Mouse (Mus musculus) liver, adult 2 months (tissue): ENCODE data around the gene Serinc2. TPM values are rescaled to one million over a fixed set of nuclear protein-coding genes. Genes with fewer than 3 reads are reported as not detected.
A peak's percentile ranks its signal among the peaks of the same experiment; 100 is the strongest.

ENCODE experiments used
- DNase-seq: peaks from one replicate; pipeline ENCODE4 v3.0.0-alpha.2; 2011; ENCODE audit warnings: low read depth, low spot score; ENCODE audit errors: extremely low read depth
- H3K27ac ChIP-seq: fragments of 200-500 bp; replicated peaks from 2 replicates; pipeline ENCODE4 v1.5.1; 2012; ENCODE audit warnings: low read depth, mild to moderate bottlenecking, control low read depth, inconsistent platforms, low read length; ENCODE audit not compliant: insufficient read depth
- H3K27me3 ChIP-seq: fragments of 200-500 bp; 2 replicates; pipeline ENCODE4 v1.6.1; 2012; ENCODE audit warnings: mild to moderate bottlenecking, moderate library complexity, low read length, inconsistent platforms; ENCODE audit not compliant: control insufficient read depth, insufficient read depth
- H3K36me3 ChIP-seq: fragments of 200-500 bp; 2 replicates; pipeline ENCODE4 v1.6.1; 2012; ENCODE audit warnings: low read length, inconsistent platforms; ENCODE audit not compliant: control insufficient read depth, insufficient read depth
- H3K4me1 ChIP-seq: fragments of 200-500 bp; 2 replicates; pipeline ENCODE4 v1.6.1; 2011; ENCODE audit warnings: low read length; ENCODE audit not compliant: control insufficient read depth, insufficient read depth
- H3K4me3 ChIP-seq: fragments of 200-500 bp; 2 replicates; pipeline ENCODE4 v1.5.1; 2011; ENCODE audit warnings: low read depth, mild to moderate bottlenecking, control low read depth, low read length, moderate library complexity; ENCODE audit not compliant: insufficient read depth
- H3K79me2 ChIP-seq: fragments of 200-500 bp; 2 replicates; pipeline ENCODE4 v1.6.1; 2012; ENCODE audit warnings: inconsistent platforms, mild to moderate bottlenecking, low read length, moderate library complexity; ENCODE audit not compliant: control insufficient read depth, insufficient read depth
- H3K9ac ChIP-seq: fragments of 200-500 bp; 2 replicates; pipeline ENCODE4 v1.6.1; 2012; ENCODE audit warnings: low read depth, mild to moderate bottlenecking, control low read depth, inconsistent platforms, low read length
- CTCF ChIP-seq: fragments of 200-500 bp; IDR thresholded peaks from 2 replicates; pipeline ENCODE4 v1.5.1; 2011; ENCODE audit warnings: low read depth, low read length, control low read depth
- POLR2A ChIP-seq: fragments of 200-500 bp; IDR thresholded peaks from 2 replicates; pipeline ENCODE4 v1.6.1; 2011; ENCODE audit warnings: low read length, control low read depth; ENCODE audit not compliant: insufficient read depth; ENCODE audit errors: extremely low read depth
- WGBS: fragments of 180-500 bp; shearing (Covaris S2); methylation state at CpG from one replicate; pipeline ENCODE4 v1.1.7; 2018; 5-methylcytosine and 5-hydroxymethylcytosine counted together
- polyA plus RNA-seq: library from polyadenylated mRNA; depleted of rRNA; stranded (reverse); fragments of >200 nt; gene quantifications from 2 replicates; pipeline ENCODE4 v1.2.3, GENCODE M21; 2012
- total RNA-seq: library from RNA; depleted of rRNA; stranded (reverse); fragments of >200 nt; gene quantifications from 2 replicates; pipeline ENCODE4 v1.2.3, GENCODE M21; 2014

Gene Serinc2
- total and polyA plus RNA-seq, 2 experiments: 1.1 to 20.9 TPM

GRCm38 (mm10) chr4:130266601-130267000 is 12.4 kb downstream of the Serinc2 start:
- H3K4me1 ChIP-seq: 0 out of 2 replicates have a peak, but pooled peaks cover 3% of the 10 kb centered on the region
- no peaks in the 10 kb centered on the region for H3K27me3 ChIP-seq
- TF ChIP-seq CTCF (no peak), POLR2A (no peak)
- WGBS: 32% methylated on average over 9 of the region's 9 CpGs
- no peaks in the 10 kb centered on the region for H3K79me2 ChIP-seq
- no peaks in the 10 kb centered on the region for H3K36me3 ChIP-seq
- peak overlapping the region; percentile 8; the same call in 1 of the 2 replicates for H3K4me3 ChIP-seq
- H3K9ac ChIP-seq: no peak overlapping the region
- peak overlapping the region; percentile 62 for H3K27ac ChIP-seq
- peak; percentile 70 for DNase-seq

DNA sequence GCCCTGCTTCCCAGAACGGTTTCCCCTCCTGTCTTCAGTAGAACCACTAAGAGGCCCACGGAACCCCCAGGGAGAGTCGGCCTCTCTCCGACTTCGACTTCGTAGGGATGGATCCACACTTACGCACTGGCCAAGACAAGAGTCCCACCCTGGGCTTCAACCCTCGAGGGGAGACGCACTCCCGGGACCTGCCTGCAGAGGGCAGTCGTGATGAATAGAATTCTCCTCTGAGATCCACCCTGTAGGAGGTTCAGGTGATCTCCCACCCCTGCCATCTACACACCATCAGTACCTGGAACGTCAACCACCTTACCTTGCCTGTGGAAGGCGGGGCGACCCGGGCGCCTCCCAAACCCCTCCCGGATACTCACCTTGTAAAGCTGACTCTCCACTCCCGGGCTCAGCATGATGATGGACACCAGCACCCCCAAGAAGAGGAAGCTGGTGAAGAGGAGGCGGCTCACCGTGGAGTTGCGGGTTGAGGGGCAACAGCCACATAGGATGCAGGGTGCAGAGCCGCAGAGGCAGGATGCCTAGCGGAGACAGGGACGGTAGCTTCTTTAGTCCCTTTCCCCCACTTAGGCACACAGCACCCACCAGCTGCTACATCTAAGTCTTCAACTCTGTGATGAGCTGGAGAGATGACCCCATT is 14.2 kb downstream of the Serinc2 start:
- Histone ChIP-seq H3K27me3 (no peaks in the 10 kb centered on the region), H3K4me3 (no peak overlapping the region), H3K4me1 (0 out of 2 replicates have a peak, but pooled peaks cover 3% of the 10 kb centered on the region), H3K36me3 (no peaks in the 10 kb centered on the region), H3K79me2 (no peaks in the 10 kb centered on the region), H3K9ac (no peak overlapping the region), H3K27ac (no peak overlapping the region)
- DNase-seq: no peak
- TF ChIP-seq POLR2A (no peak), CTCF (peak; percentile 93)
- WGBS: 23% methylated on average over 24 of the region's 24 CpGs

GRCm38 (mm10) chr4:130264131-130264530 is 14.9 kb downstream of the Serinc2 start:
- Histone ChIP-seq H3K79me2 (no peaks in the 10 kb centered on the region), H3K9ac (no peak overlapping the region), H3K4me3 (no peak overlapping the region), H3K4me1 (0 out of 2 replicates have a peak, but pooled peaks cover 3% of the 10 kb centered on the region), H3K27me3 (no peaks in the 10 kb centered on the region), H3K27ac (no peak overlapping the region), H3K36me3 (no peaks in the 10 kb centered on the region)
- TF ChIP-seq CTCF (no peak), POLR2A (no peak)
- DNase-seq: no peak
- WGBS: 59% methylated on average over 11 of the region's 11 CpGs

- no peak for DNase-seq
- Histone ChIP-seq H3K9ac (no peak overlapping the region), H3K27me3 (no peaks in the 10 kb centered on the region), H3K27ac (no peak overlapping the region), H3K4me1 (no peaks in the 10 kb centered on the region), H3K4me3 (no peak overlapping the region), H3K79me2 (no peaks in the 10 kb centered on the region), H3K36me3 (no peaks in the 10 kb centered on the region)
- no peak for TF ChIP-seq CTCF
- TF ChIP-seq POLR2A: no peak
- WGBS: 44% methylated on average over 5 of the region's 5 CpGs
Observed at GRCm38 (mm10) chr4:130260406-130260805, 18.6 kb downstream of the Serinc2 start.

DNA sequence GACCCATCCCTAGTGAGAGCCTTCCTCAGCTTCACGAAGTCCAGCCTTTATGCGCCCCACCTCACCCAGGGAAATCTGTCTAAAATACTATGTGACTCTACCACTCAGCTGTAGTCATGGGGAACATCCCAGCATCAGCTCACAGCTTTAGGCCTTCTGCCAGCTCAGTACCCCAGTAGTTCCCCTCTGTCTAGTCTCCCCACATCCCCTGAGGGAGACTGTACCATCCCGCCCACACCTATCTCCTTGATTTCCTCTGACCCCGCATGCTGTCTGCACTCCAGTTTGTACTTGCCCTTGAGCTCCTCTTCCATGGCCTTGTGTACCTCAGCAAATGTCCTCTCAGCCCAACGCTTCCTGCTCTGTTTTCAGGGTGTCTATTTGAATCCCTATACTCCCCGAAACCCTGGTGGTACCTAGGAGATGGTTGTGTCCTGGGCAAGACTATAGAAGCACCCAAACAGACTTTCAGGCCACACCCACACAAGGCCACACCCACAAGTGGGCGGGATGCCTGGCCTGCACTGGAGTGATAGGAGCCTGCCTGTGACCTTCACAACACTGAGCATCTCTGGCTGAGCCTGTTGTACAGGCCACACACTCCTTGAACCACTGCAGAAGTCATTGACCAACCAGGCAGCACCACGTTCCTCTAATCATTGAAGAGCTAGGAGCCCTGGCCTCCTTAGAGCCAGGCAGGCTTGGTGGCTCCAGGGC is 26.4 kb downstream of the Serinc2 start:
- 71% methylated on average over 8 of the region's 8 CpGs for WGBS
- TF ChIP-seq POLR2A (no peak), CTCF (no peak)
- Histone ChIP-seq H3K4me3 (no peak overlapping the region), H3K79me2 (no peaks in the 10 kb centered on the region), H3K27me3 (no peaks in the 10 kb centered on the region), H3K27ac (no peak overlapping the region), H3K4me1 (no peaks in the 10 kb centered on the region), H3K9ac (no peak overlapping the region), H3K36me3 (no peaks in the 10 kb centered on the region)
- DNase-seq: no peak

DNA sequence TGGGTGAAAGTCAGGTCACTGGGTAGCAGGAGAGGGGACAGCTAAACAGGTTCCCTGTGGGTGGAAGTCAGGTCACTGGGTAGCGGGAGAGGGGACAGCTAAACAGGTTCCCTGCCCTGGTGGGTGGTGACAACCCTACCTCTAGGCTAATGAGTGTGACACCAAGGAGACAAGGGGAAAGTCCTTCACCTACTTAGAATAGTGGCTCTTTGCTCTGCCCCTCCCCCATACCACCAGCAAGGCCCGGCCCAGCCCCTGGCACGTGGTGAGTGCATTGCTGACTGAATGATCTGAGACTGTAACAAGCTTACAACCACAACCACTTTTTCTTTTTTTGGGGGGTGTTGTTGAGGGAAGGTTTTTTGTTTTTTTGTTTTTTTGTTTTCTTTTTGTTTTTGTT is 27.2 kb downstream of the Serinc2 start:
- Histone ChIP-seq H3K4me3 (no peak overlapping the region), H3K27me3 (no peaks in the 10 kb centered on the region), H3K4me1 (no peaks in the 10 kb centered on the region), H3K36me3 (no peaks in the 10 kb centered on the region), H3K27ac (no peak overlapping the region), H3K79me2 (no peaks in the 10 kb centered on the region), H3K9ac (no peak overlapping the region)
- TF ChIP-seq CTCF: no peak
- no peak for TF ChIP-seq POLR2A
- peak; percentile 11 for DNase-seq
- WGBS: 48% methylated on average over 3 of the region's 3 CpGs
